Mouse (Mus musculus) liver, postnatal 0 days (tissue): ENCODE data around the gene Nup62.

ENCODE experiments used
- CTCF ChIP-seq: sonication (generic); IDR thresholded peaks from 2 replicates; pipeline ENCODE4 v1.5.1; 2016; ENCODE audit warnings: antibody characterized with exemption, low read depth
- EP300 ChIP-seq: IDR thresholded peaks from 2 replicates; pipeline ENCODE4 v1.6.1; 2016; ENCODE audit warnings: antibody characterized with exemption, low read depth, mild to moderate bottlenecking

GRCm38 (mm10) chr7:44789531-44789930 is 26.4 kb upstream of the Nup62 start:
- TF ChIP-seq CTCF: no peak
- no peak for TF ChIP-seq EP300
